Mouse (Mus musculus) skeletal muscle tissue, adult 2 months (tissue): Measurements from ENCODE around the gene Il27.
A peak's percentile ranks its signal among the peaks of the same experiment; 100 is the strongest.

Experiments used
- DNase-seq: peaks from one replicate; pipeline ENCODE4 v3.0.0-alpha.2; 2012; ENCODE audit warnings: low read depth, low spot score

Il27 gene

DNA sequence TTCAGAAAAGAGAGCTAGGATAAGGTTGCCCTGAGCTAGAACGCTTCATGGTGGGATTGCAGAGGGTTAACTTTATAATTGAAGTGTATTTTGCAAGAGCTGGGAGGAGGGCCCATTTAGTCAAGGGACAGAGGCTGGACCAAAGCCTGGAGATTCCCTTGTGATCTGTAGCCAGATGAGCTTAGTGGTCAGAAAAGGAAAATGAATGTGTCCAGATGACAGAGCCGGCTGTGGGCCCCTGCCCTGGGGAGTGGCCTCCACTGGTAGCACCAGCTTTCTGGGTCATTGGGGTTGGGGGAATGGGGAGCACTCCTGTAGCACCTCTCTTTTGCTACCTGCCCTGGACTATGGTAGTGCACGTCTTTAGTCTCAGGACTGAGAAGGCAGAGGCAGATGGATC, 12.3 kb upstream of the Il27 start:
- peak; percentile 78 for DNase-seq

DNA sequence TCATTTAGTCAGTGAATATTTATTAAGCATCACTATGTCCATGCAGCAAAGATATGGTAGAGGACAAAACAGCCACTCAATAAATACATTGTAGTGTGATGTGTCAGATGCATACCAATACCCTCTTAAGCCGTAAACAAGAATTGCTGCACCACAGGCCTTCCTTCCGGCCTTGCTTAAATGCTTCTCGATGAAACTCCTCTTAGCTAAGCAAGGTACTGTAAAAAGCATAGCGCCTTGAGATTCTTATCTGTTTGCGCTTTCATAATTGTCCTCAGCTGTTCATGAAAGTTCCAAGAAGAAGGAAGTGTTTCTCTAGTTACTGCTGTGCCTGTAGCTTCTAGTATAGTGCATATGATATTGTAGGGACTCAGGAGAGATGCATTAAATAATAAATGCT, 11.9 kb upstream of the Il27 start:
- DNase-seq: no peak

- no peak for DNase-seq
These were observed 7.9 kb upstream of the Il27 start for GRCm38 (mm10) chr7:126602650-126603049.

- no peak for DNase-seq
These were observed 7.2 kb upstream of the Il27 start for GRCm38 (mm10) chr7:126601896-126602295.

- DNase-seq: no peak
These were observed 4.2 kb upstream of the Il27 start for GRCm38 (mm10) chr7:126598919-126599318.

DNA sequence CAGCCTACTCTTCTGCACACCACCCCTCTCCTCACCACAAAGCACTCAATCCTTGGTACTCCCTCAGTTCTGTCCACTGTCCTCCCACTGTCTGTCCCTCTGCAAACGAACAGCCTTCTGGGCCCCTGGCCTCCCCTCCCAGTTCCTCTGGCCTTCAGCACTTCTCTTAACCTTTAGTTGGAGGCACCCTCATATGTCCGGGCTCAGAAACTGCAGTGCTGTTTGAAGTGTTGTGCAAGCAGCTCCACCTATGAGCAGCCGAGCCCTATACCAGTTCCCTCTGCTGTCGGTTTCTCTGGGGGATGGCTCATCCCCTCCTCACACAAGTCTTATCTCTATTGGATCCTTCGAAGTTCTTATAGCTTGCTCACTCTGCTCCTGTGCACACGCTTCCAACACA, 1.7 kb upstream of the Il27 start:
- no peak for DNase-seq

- no peak for DNase-seq
These were observed 1.1 kb upstream of the Il27 start for GRCm38 (mm10) chr7:126595890-126596289.

DNA sequence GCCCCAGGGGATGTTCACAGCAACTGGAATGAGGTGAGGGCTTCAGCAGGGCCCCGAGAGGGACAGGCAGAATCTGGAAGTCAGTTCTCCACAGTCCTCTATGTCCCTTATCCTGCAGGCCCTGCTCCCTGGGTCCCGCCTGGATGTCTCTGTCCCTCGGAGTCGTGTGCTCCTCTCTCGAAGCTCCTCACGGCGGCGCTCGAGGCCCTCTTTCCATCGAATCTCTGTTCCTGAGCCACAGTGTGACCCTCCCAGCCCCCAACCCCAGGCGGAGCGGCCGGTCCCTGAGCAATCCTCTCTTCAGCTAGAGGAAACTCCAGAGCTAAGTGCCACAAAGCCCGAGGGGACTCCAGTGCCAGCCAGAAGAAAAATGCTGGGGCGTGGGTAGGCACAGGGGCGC, 7.0 kb downstream of the Il27 start:
- DNase-seq: no peak

GRCm38 (mm10) chr7:126586839-126587238, 7.9 kb downstream of the Il27 start:
- peak; percentile 74 for DNase-seq

DNA sequence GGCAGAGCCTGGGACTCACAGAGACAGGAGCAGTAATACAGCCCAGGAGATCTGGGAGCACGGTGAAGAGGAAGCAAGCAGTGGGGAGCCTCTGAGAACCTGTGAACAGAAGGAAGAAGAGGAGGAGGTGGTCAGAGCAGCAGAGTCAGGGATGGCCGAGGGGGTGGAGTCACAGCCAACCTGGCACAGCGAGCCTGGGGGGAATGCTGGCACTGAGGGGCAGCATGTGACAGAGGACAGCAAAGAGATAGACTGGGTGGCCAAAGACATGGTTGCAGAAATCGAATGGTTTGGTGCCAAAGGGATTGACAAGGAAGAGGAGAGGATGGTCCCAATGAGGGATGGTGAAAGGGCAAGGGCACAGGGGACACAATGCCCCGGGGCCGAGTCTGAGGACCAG, 9.0 kb downstream of the Il27 start, which contains the start of gene Cln3:
Gene Cln3 (minus strand): TSS at position 101 of the 400 bp plus-strand sequence.
- DNase-seq: no peak

GRCm38 (mm10) chr7:126584506-126584977, 10.2 kb downstream of the Il27 start, which contains the start of gene Apobr:
Gene Apobr (plus strand): TSS chr7:126584942.
- no peak for DNase-seq

- DNase-seq: no peak
These were observed 11.0 kb downstream of the Il27 start for GRCm38 (mm10) chr7:126583761-126584160.

- DNase-seq: peak; percentile 92
These were observed 11.5 kb downstream of the Il27 start for GRCm38 (mm10) chr7:126583251-126583709.

DNA sequence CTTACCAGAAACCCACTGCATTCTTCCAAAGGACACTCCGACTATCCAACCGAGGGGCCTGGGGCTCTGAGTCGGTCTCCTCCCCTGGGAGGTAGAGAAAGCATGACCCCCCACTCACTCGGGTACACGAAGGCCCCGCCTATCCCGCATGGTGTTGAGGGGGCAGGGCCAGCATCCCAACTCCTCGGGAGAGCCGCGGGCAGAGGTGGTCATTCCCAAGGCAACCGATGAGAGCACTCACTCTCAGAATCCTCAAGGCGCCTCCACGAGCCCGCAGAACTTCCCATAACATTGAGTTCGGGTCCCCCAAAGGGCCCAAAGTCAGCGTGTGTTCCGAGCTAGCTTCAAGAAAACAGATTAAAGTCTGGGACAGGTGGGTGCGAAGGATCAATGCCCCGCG, 12.0 kb downstream of the Il27 start:
- no peak for DNase-seq

GRCm38 (mm10) chr7:126581661-126582060, 13.1 kb downstream of the Il27 start:
- no peak for DNase-seq

- no peak for DNase-seq
These were observed 15.6 kb downstream of the Il27 start for GRCm38 (mm10) chr7:126579172-126579571.

- DNase-seq: no peak
These were observed 17.8 kb downstream of the Il27 start for GRCm38 (mm10) chr7:126576946-126577345.

- DNase-seq: peak; percentile 80
These were observed 28.5 kb downstream of the Il27 start, which contains the start of gene Eif3c for GRCm38 (mm10) chr7:126566094-126566765. Gene Eif3c (minus strand): TSS chr7:126566411.

- DNase-seq: no peak
These were observed 29.0 kb downstream of the Il27 start for GRCm38 (mm10) chr7:126565693-126566092.

- no peak for DNase-seq
These were observed 38.1 kb downstream of the Il27 start for GRCm38 (mm10) chr7:126556635-126557034.

DNA sequence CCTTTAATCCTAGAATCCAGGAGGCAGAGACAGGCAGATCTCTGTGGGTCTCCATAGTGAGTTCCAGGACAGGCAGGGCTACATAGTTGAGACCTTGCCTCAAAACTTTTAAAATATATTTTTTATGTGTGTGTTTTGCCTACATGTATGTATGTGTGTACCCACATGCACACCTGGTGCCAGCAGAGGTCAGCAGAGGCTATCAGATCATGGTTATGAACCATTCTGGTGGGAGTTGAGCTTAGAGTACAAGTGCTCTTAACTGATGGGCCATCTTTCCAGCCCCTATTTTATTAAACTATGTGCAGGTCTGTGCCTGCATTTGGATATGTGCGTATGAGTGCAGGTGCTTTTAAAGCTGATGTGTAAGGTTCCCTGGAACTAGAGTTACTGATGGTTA, 39.9 kb downstream of the Il27 start:
- no peak for DNase-seq

- DNase-seq: no peak
These were observed 49.1 kb downstream of the Il27 start for GRCm38 (mm10) chr7:126545631-126546030.

GRCm38 (mm10) chr7:126541661-126542060, 53.1 kb downstream of the Il27 start:
- no peak for DNase-seq
